Mouse (Mus musculus) thymus, postnatal 4 days (tissue): ENCODE results near the gene Spatc1l.
A peak's percentile ranks its signal among the peaks of the same experiment; 100 is the strongest.

Source experiments
- DNase-seq: peaks from one replicate; pipeline ENCODE4 v3.0.0; 2021

The Spatc1l gene

DNA sequence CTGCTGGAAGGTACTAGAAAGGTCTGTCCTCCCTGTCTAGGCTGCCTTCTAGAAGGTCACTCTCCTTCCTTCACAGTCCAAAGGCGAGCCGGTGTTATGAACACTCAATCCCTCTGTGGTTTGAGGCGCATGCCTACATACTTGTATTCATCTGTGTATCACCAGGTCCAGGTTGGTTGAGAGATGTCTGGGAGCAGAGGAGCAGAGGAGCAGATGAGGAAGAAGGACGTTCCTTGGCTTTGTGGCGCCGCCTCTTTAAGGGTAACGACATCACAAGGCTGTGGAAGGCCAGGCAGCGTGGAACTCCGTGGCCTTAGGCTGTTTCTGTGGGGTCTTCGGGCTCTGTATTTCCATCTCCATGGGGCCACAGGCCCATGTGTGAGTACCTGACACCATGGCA lies at the start of gene Spatc1l:
Gene Spatc1l, plus strand, starts transcription at position 301 of the 400 bp plus-strand sequence.
- DNase-seq: no peak

DNA sequence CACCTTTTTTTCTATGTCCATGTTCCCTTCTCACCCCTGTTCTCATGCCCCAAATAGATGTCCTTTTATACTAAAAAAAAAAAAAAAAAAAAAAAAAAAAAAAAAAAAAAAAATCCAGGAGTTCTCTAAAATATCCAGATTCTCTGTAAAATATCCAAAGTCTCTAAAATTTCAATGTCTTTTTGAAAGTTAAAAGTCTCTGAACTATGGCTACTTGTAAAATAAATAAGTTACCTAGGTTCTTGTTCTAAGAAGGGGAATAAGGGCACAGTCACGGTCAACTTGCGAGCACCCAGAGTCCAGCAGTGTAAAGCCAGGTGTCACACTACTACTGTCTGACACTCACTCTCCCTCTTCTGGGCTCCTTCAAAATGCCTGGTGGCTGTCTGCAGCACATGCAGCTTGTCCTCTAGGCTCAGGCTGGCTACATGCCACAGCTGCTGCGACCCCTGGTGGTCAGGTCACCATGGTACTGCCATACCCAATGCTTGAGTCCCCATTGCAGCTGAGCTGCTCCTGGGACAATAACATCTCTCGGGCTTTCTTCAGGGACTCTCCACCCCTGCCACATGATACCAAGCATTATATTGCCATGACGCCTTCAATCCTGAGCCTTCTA lies 49.0 kb upstream of the Spatc1l start:
- DNase-seq: peak; percentile 95

DNA sequence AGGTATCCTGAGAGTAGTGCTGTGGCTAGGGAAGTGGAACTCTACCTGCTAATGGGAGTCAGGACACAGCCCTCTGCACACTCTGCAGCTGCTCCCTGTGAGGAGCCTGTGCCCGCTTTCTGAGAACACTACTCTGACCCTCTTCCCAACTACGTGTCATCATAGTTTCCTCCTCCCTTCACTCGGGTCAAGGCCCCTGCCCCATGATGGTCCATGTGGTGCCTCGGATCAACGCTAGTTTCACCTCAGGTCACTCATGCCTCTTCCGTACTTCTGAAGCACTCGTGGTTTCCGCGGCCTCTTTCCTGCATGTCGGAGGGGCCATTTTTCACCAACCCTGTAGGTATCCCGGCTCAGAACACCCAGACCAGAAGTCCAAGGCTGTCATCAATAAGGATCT lies 31.1 kb upstream of the Spatc1l start:
- no peak for DNase-seq

DNA sequence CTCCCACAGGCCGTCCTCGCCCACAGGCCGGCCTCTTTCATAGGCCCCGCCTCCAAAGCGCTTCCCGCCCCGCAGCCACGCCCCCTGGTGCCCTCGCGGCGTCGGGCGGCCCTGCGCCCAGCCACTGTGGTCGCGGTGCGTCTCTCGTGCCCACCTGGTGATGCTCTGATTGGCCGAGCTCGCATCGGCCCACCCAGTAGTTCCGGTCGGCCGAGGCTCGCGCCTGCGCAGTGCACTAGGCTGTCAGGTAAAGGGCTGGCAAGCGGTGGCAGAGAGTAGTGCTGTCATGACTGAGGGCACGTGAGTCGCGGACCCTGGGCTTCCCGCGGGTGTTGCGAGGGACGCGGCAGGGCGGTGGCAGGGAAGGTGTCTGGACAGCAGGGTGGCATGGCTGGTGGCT lies 30.7 kb upstream of the Spatc1l start, which contains the start of gene Lss:
Gene Lss, plus strand, starts transcription at position 214 of the 400 bp plus-strand sequence.
- peak; percentile 98 for DNase-seq

DNA sequence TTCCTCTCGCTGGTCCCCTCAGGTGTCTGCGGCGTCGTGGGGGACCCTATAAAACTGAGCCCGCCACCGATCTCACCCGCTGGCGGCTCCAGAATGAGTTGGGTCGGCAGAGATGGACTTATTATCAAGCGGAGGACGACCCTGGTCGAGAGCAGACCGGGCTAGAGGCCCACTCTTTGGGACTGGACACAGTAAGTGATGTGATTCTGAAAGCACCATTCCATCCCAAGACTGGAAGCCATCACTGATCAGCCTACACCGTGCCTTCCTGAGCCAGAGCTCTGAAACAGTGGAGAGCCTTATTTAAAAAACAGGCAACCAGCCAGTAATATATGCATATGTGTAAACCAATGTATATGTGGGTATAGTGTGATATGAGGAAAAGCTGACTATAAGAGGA lies 30.2 kb upstream of the Spatc1l start:
- DNase-seq: no peak

DNA sequence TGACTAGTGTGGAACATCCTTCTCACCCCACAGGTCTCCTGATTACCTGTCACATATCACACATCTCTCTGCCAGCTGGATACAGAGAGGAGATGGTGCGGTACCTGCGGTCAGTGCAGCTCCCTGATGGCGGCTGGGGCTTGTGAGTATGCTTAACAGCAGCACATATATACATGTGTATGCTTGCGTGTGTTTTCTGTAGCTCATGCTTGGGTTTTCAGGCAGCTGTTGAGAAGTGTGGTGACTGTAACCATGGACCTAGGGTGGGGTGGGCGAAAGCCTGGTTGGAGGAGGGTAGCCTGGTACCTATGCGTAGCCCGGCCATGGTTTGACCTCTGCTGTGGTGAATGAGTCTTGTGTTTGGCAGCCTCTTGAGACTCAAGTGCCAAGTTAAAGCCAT lies 26.5 kb upstream of the Spatc1l start:
- DNase-seq: no peak

DNA sequence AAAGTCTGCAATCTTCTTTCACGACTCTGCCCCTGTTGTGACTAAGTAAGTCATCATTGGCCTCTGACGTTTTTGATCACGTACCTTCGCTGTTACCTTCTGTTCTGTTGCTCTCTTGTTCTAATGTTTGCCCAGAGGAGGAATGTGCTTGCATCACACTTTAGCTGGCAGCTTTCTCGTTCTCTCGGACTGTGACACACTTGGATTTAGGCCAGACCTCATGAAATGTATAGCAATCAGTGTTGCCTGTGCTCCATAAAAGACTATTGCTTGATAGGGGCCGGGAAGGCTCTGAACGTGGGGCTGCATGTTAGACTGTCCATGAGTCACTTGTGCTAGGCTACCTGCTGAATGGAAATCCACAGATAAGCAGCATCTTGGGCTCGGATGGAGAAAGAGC lies 24.5 kb upstream of the Spatc1l start:
- no peak for DNase-seq

DNA sequence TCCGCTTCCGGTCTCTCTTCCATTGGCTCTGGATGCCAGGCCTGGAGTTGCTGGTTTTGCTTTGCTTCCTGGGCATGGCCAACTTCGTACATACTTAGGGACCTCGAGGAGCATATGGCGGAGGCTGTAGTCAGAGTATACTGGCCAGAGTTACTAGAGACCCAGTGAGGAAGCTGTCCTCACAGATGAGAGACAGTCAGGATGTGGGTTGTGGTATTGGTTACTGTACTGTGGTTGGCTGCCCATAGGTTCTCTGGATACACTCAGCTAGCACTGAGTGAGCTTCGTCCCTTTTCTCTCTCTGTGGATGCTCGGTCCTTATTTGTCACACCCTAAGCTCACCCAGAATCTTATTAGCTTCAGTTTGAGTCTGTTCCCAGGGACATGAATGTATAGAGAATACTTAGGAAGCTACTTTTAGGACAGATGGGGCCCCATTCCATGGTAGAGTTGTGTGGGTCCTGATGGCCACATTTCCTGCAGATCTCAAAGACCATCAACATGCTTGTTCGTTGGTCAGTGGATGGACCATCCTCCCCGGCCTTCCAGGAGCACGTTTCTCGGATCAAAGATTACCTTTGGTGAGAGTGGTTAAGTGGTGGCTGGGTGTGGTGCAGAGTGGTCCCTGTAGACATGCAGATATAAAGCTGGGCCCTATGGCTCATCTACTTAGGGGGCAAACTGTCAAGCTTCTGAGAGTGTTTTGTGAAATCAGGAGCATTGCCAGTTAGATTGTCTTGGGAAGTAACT lies 20.6 kb upstream of the Spatc1l start:
- DNase-seq: no peak

DNA sequence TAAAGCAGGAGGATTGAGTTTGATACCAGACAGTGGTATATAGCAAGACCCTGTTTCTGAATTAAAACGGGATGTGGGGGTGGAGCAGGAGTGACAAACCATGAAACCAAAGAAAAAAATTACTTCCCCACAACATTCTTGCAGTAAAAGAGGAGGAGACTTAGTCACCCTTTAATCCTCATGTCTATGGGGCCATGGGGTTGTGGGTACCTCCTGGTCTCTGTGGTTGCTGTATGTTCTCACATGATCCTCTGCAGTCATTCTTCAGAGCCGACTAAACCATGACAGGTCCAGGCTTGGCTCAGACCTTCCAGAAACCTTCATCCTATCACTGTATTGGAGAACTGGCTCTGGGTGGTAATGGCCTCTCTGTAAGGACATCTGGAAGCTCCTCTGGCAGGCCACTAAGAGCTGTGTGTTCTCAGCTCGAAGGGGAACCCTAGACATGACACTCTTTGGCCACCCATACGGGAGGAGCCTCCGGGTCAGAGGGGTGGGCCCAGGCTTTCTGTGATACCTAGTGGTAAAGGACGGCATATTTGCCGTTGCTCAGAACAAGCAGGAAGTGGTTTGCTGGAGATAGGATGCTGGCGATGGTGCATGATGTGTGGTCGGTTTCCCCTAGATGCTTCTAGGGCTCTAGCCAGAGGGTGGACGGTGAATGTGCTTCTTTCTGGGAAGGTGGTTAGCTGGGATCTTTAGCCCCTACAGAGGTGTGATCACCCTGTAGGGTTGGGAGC lies 19.3 kb upstream of the Spatc1l start:
- peak; percentile 48 for DNase-seq

DNA sequence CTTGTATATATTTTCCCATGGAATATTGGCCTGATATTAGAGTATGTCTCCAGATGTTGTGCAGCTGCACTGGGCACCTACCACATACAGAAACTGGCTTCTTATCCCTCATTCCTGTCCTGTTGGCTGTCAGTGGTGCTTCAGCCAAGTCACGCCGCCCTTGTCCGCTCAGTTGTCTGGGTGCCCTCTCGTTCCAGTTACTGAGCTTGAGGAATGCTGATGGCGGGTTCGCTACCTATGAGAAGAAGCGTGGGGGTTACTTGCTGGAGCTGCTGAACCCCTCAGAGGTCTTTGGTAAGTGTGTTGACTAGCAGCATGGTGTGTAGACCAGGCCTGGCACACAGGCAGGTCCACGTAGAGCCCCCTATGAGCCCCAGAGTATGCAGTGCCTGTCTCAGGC lies 15.5 kb upstream of the Spatc1l start:
- no peak for DNase-seq

DNA sequence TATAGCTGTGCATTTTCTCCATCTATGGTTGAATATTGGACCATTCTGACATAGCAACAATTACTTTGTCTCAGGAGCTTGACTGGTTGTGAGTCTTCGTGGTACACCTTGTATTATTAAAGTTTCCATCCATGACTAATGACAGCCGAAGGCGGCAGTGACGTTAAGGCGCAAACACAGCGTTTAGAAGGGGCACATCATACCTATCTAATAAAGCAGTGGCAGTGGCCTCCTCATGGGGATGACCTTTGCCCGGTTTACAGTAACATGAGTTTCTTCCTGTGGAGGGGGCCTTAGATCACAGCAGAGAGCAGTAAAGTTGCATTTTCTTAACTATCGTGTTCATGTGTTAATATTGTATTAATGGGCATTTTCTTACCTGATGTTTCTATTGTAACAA lies 13.9 kb upstream of the Spatc1l start:
- no peak for DNase-seq

DNA sequence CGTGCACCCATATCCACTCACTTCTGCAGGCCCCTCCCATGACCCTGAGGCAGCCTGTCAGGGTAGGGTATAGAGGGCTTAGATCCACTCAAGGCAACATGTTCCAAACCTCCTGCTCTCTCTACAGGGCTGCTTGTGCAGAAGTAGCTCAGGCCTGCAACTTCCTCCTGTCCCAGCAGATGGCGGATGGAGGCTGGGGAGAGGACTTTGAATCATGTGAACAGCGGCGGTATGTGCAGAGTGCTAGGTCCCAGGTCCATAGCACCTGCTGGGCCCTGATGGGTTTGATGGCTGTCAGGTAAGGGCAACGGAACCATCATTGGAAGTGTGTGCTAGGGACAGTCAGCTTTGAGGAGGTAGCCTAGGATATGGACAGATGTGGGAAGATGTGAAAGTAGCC lies 11.6 kb upstream of the Spatc1l start:
- peak; percentile 34 for DNase-seq

DNA sequence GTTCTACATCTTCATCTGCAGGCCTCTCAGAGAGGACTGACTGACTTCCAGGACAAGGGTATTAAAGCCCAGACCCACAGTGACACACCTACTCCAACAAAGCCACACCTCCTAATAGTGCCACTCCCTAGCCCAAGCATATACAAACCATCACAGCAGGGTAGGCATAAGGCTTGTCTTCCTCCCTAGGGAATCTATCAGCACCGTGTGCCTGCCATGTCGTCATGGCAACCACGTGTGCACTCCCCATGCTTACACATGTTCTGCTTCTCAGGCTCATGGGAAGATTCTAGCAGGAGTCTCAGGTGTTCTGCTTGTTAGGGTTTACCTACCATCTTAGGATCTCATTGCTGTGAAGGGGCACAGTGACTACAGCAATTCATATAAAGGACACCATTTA lies 10.5 kb upstream of the Spatc1l start:
- DNase-seq: no peak

DNA sequence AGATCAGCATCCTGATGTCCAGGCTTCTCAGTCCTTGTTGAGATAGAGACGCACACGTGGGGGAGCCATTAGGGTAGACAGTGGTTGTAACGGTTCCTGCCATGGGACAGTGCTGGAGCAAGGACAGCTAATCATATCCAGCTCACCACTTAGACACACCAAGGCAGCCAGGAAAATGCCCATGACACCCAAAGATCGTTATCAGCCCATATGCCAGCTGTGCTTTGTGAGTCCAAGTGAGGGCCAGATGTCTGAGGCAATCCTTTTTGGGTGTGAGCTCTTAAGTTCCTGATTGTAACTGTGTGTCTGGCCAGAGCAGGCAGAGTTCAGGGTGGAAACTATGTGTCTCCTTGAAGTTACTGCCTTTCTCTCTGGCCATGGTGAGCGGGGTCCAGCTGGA lies 8.0 kb upstream of the Spatc1l start:
- DNase-seq: no peak

DNA sequence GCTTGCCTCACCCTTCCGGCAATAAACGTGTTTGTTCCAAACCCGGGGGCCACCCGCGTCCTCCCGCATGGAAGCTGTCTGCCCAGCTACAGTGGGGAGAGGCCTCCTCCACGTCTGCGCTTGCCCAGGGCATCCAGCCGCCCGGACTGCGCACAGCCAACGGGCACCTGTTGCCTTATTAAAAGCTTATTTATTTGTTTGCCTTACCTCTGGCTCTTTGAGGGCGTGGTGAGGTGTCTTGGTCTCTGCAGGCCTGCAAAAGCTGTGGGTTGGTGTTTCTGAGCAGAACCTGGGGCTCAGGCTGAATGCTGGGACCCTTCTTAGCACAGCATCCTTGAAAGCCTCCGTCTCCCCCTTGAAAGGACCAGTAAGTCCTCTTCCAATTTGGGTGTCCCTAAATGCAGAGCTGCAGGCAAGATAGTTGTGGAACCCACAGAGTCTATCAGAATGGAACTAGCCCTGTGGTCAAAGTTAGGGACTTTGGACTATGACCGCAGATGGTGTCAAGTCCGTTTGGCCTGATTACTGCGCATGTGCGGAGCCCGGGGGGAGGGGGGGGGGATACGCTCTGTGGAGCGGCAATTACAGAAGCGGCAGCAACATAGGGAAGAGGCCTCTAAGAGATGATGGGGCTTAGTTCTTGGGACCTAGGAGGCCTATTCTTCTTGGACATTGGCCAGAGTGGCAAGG lies 8.1 kb downstream of the Spatc1l start:
- DNase-seq: no peak

DNA sequence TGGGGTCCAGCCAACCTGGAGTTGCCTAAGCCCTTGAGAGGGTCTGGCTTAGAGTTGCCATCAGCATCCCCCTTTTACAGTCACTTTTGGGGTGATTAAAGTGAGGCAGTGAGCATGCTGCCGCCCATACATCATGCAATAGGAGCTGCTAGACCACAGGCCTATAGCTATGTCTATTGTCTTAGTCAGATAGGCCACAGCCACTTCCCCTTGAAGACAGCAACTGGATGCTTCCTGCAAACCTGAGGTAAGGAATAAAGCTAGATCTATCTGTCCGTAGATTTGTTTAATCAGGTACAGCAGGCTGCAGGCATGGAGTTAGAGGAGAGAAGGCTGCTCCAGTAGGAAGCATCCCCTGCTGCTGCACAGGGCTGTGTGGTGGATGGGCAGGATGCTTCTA lies 9.0 kb downstream of the Spatc1l start:
- DNase-seq: no peak

DNA sequence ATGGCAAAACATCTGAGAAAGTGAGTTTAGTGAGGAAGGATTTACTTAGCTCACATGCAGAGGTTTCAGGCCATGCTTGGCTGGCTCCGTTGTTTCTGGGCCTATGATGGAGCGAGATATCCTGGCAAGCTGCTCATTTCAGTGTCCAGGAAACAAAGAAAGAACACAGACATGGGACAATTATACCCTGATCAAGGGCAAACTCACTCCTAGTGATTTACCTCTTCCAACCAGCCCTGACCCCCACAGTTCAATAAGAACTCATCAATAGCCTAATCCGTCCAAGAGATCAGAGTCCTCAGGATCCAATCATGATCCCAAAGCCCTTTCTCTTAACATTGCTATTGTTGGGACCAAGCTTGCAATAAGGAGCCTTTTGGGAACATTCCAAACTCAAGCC lies 10.1 kb downstream of the Spatc1l start:
- no peak for DNase-seq

DNA sequence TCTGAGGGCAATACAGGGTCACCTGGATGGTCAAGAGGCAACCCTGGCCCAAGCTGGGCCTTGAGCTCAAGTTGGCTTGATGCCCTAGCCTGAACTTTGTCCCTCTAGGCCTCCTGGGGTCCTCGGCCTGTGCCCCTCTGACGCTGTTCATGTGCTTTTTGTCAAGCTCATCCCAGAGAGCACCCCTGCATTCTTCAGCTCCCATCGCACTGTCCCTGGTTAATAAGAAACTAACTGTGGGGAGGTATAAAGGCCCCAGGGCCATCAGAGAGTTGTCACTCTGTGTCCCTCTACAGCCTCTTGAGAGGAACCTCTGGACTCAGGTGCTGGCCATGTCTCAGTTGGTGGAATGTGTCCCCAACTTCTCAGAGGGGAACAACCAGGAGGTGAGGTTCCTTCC lies 13.3 kb downstream of the Spatc1l start, which contains the start of gene Ftcd:
Gene Ftcd, plus strand, starts transcription at position 275 of the 400 bp plus-strand sequence.
- no peak for DNase-seq

DNA sequence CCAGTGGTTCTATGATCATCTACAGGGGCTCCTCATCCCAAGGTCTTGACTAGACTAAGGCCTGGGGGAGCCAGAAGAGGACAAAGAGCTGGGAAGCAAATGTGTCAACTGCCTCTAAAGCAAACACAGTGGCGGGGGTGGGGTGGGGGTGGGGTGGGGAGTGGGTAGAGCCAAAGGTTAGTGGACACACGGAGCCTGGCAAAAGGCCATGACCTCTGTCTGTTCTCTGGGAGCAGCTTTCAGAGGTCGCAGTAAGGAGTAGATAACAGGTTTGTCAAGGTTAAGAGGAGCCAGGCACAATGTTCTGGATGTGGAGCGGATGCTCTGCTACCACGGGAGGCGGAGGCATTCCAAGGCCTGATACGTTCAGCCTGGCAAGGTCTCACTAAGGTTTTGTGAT lies 14.8 kb downstream of the Spatc1l start:
- DNase-seq: no peak

DNA sequence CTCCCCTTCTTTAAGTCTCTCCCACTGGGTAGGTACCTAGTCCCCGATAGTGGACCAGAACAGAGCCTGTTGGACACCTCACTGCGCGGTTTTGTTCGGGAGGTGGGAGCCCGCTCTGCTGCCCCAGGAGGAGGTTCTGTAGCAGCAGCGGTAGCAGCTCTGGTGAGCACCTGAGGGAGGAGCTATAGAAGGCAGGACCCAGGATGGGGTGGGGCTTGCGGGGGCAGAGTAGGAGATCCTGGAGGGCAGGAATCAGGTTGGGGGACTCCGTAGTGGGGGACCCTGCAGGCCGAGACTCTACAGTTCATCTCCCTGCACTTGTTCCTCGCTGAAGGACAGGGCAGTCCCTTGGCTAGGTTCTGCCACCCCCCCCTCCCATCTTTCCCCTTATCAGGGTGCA lies 22.1 kb downstream of the Spatc1l start:
- DNase-seq: no peak

DNA sequence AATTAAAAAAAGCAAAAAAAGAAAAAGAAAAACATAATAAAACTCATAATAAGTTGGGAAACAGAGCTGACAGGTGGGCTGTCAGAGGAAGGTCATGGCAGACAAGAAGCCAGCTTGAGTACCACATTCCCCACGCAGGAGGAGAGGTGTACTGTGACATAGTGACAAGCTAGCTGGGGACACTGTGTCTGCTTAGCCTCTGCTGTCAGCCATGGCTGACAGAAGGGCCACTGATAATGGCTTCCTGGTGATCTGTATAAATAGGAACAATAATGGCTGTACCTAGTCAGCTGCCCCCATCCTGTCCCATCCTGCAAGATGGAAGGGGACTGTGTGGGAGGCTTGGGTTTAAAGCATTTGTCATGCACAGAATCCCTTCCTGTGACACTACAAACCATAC lies 24.1 kb downstream of the Spatc1l start:
- no peak for DNase-seq

DNA sequence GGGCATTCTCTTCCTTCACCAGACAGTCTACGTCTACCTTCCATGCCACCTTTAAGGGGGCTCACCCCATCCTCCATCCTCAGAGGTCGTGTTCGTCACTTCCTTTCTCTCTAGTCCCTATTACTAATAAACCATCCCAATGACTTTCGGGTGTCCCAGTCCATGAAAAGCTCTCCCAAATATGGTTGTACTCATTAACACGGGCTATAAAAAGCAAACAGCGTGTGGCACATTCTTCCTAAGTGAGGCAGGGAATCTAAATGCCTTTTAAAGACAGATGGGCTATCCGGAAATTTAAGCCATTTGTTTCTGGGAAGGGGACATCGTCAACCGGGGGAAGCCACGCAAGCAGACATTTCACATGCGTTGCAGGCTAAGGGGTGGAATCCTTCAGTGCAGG lies 28.1 kb downstream of the Spatc1l start:
- DNase-seq: no peak

DNA sequence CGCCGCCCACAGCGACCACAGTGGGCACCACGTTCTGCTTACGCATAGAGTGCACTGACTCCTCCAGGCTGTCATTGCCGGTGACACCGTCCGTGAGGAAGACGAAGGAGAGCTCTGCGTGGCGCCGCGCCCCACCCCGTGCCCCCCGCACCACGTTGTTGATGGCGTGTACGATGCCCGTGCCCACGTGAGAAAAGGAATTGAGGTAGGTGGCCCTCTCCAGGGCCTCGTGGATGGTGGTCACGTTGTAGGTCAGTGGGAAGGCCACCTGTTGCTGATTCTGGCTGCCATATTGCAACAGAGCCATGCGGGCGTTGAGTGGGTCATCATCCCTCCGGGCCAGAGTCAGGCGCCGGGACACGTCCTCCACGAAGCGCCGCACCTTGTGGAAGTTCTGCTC lies 34.3 kb downstream of the Spatc1l start:
- no peak for DNase-seq
